Mouse (Mus musculus) kidney, embryonic 14.5 days (tissue): Measurements from ENCODE around the gene Clk1. TPM values are rescaled to one million over a fixed set of nuclear protein-coding genes. Genes with fewer than 3 reads are reported as not detected.

Experiments used
- ATAC-seq: fragments of 200-750 bp; cut with Nextera tagmentation; 2 replicates; pipeline ENCODE4 v1.8.0; 2017; ENCODE audit warnings: moderate number of reproducible peaks, mild to moderate bottlenecking, moderate TSS enrichment, moderate library complexity; ENCODE audit not compliant: low FRiP score, low TSS enrichment
- H3K27ac ChIP-seq: fragments of 300-500 bp; sonication (generic); 2 replicates; pipeline ENCODE4 v1.5.1; 2014; ENCODE audit warnings: low read depth, mild to moderate bottlenecking, low read length, moderate library complexity, mixed read lengths
- H3K27me3 ChIP-seq: fragments of 300-500 bp; sonication (generic); 2 replicates; pipeline ENCODE4 v1.6.1; 2014; ENCODE audit warnings: mild to moderate bottlenecking, low read length; ENCODE audit not compliant: control insufficient read depth, insufficient read depth
- H3K36me3 ChIP-seq: fragments of 300-500 bp; sonication (generic); 2 replicates; pipeline ENCODE4 v1.6.1; 2014; ENCODE audit warnings: low read length, mixed read lengths; ENCODE audit not compliant: control insufficient read depth, insufficient read depth
- H3K4me1 ChIP-seq: fragments of 300-500 bp; sonication (generic); 2 replicates; pipeline ENCODE4 v1.6.1; 2014; ENCODE audit warnings: low read length, mixed read lengths; ENCODE audit not compliant: control insufficient read depth, insufficient read depth
- H3K4me2 ChIP-seq: fragments of 300-500 bp; sonication (generic); replicated peaks from 2 replicates; pipeline ENCODE4 v1.6.1; 2014; ENCODE audit warnings: low read depth, mild to moderate bottlenecking, low read length
- H3K4me3 ChIP-seq: fragments of 300-500 bp; sonication (generic); 2 replicates; pipeline ENCODE4 v1.5.1; 2014; ENCODE audit warnings: mild to moderate bottlenecking, low read length
- H3K9ac ChIP-seq: fragments of 300-500 bp; sonication (generic); 2 replicates; pipeline ENCODE4 v1.6.1; 2014; ENCODE audit warnings: low read depth, mild to moderate bottlenecking, low read length, moderate library complexity
- H3K9me3 ChIP-seq: fragments of 300-500 bp; sonication (generic); 2 replicates; pipeline ENCODE4 v1.6.1; 2016; ENCODE audit warnings: low read length; ENCODE audit not compliant: control insufficient read depth
- WGBS: fragments of 180-500 bp; shearing (Covaris S2); extraction: QIAGEN DNeasy Blood & Tissue Kit; methylation state at CpG from one replicate; pipeline ENCODE4 v1.1.7; 2014; 5-methylcytosine and 5-hydroxymethylcytosine counted together
- polyA plus RNA-seq: library from polyadenylated mRNA; unstranded; fragments of >200 nt; fragmentation: Nextera tagmentation; extraction: Ambion mirVana; gene quantifications from 2 replicates; pipeline ENCODE4 v1.2.1, GENCODE M21; 2014

Clk1 gene
- polyA plus RNA-seq, 1 experiment from 2014 or later = 214 TPM

DNA sequence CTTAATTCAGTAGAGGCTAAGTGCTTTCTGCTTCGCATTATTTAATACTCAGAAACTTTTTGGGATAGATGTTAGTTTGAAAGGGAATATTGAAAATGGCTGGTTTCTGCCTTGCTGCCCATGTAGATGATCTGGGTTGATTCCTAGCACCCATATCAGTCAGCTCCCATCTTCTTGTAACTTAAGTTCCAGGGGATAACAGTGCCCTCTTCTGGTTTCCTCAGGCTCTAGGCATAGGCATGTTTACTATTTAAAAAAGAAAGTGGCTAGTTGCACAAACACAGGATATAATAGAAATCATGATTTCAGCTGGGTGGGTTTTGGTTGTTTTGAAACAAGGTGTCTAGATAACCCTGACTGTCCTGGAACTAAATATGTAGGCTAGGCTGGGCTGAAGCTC, 27.7 kb downstream of the Clk1 start:
- Histone ChIP-seq H3K27ac (no peak overlapping the region), H3K4me1 (peaks cover 7% of the 10 kb centered on the region), H3K9me3 (no peaks in the 10 kb centered on the region), H3K4me2 (no peak overlapping the region), H3K4me3 (no peak overlapping the region), H3K36me3 (peaks cover 65% of the 10 kb centered on the region), H3K9ac (no peak overlapping the region), H3K27me3 (no peaks in the 10 kb centered on the region)
- 97% methylated on average over 1 of the region's 1 CpGs for WGBS
- ATAC-seq = no peak

DNA sequence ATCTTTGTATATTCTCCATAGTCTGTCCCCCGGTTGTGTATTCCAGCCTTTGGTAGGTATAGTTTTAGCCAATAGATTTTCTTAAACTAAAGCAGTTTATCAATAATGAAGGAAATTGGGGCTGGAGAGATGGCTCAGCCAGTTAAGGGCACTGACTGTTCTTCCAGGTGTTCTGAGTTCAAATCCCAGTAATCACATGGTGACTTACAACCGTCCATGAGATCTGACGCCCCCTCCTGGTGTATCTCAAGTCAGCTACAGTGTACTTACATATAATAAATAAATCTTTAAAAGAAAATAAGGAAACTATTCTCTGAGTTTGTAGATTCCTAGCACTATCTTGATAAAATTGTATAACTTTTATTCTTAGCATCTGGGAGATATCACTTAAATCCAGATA, 28.5 kb downstream of the Clk1 start:
- WGBS = 95% methylated on average over 3 of the region's 3 CpGs
- H3K4me2 ChIP-seq = no peak overlapping the region
- no peaks in the 10 kb centered on the region for H3K27me3 ChIP-seq
- H3K9me3 ChIP-seq = no peaks in the 10 kb centered on the region
- no peak overlapping the region for H3K4me3 ChIP-seq
- H3K4me1 ChIP-seq = peaks cover 8% of the 10 kb centered on the region
- H3K9ac ChIP-seq = no peak overlapping the region
- no peak overlapping the region for H3K27ac ChIP-seq
- no peak for ATAC-seq
- peaks cover 57% of the 10 kb centered on the region for H3K36me3 ChIP-seq

DNA sequence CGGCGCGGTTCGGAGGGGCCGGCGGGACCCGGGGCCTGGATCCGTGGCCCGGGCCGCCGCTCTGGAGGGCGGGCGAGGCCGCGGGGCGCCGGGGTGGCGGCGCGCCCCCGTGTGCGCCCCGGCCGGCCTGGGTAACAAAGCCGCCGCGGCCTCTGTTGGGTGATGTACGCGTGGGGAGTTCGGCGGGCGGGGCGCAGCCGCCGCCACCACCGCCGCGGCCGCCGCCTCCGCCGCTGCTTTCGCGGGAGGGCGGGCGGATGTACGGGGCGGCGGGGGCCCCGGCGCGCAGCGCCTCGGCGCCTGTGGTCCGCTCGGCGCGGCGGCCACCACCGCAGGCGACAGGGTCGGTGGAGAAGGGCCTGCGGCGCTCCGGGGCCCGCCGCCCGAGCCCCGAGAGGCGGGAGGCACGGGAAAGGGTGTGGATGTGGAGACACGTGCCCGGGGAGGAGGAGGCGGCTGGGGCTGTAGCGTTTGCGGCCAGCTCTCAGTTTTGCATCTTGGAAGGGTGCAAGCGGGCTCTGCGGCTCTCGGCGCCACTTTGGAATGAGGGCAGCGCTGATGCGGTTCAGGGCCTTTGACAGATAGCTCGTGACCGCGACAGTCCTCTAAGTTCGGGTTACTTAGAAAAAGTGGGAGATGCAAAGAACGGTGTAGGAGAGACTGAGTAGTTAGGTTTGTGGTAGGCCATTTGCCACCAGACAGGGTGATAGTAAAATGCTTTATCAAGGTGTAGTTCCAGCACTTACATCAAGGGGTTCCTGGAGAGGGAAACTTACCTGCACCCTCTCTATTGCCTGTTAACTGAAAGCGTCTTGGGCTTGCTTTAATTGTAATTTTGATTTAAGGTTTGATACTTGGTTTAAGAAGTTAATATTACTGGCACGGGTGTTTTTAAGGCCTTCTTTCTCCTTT, 30.3 kb downstream of the Clk1 start:
- H3K9ac ChIP-seq = peak overlapping the region; percentile 95
- peaks cover 38% of the 10 kb centered on the region for H3K36me3 ChIP-seq
- peak; percentile 61 for ATAC-seq
- peak overlapping the region; percentile 99 for H3K27ac ChIP-seq
- peak overlapping the region; percentile 47 for H3K4me2 ChIP-seq
- 1% methylated on average over 54 of the region's 90 CpGs for WGBS
- H3K4me3 ChIP-seq = peak overlapping the region; percentile 96
- no peaks in the 10 kb centered on the region for H3K9me3 ChIP-seq
- no peaks in the 10 kb centered on the region for H3K27me3 ChIP-seq
- peaks cover 8% of the 10 kb centered on the region for H3K4me1 ChIP-seq

DNA sequence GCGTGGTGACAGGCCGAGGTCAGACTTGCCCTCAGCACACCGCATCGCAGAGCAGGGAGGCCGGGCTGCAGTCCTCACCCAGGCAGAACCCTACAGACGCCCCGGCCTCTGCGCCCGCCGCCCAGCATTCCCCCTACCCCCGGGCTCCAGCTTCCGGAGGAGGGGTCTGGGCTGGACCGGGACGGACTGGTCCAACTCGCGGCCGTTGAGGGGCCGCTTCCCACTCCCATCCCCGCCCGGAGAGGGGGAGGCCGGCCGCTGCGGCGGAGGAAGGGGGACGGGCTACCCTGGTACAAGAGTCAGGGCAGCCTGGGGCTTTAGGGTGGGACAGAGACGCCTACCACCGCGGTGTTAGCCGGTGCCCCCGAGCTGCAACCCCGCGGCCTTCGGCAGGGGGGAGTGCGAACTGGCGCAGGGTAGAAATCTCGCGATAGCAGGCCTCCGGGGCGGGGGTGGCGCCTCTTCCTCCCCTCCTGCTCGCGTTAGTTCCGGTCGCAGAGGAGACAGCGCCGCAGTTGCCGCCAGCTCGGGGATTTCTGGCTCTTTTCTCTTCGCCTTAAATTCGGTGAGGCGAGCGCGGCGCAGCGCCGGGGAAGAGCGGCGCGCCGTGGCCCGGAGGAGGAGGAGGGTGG, 31.1 kb downstream of the Clk1 start, which contains the start of gene Bzw1:
Gene Bzw1, plus strand, starts transcription at position 247 of the 632 bp plus-strand sequence.
- Histone ChIP-seq H3K27ac (peak within 1 kb of the TSS; percentile 99), H3K9me3 (no peaks in the 10 kb centered on the region), H3K4me3 (peak within 1 kb of the TSS; percentile 96), H3K9ac (peak within 1 kb of the TSS; percentile 95), H3K4me2 (peak within 1 kb of the TSS; percentile 64), H3K27me3 (no peaks in the 10 kb centered on the region), H3K36me3 (peaks cover 31% of the 10 kb centered on the region), H3K4me1 (peaks cover 8% of the 10 kb centered on the region)
- under 1% methylated on average over 45 of the region's 61 CpGs for WGBS
- ATAC-seq = peak; percentile 97

DNA sequence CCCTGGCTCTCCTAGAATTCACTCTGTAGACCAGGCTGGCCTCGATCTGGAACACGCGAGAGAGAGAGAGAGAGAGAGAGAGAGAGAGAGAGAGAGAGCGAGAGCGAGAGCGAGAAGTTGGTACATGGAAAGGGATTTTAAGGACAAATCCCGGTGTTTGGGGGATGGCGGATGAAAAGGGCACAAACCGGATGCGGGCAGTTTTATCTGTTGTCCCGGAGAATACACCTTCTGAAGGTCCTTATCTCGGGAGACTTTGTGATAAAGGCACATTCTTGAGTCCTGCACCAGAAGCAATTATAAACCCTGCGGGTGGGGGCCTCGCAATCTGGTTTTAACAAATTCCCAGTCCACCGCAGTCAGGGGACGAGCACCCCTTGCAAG, 31.6 kb downstream of the Clk1 start:
- peak overlapping the region; percentile 99 for H3K27ac ChIP-seq
- H3K27me3 ChIP-seq = no peaks in the 10 kb centered on the region
- no peak for ATAC-seq
- H3K4me3 ChIP-seq = peak overlapping the region; percentile 96
- peaks cover 26% of the 10 kb centered on the region for H3K36me3 ChIP-seq
- no peaks in the 10 kb centered on the region for H3K9me3 ChIP-seq
- WGBS = 0% methylated on average over 16 of the region's 16 CpGs
- peak overlapping the region; percentile 95 for H3K9ac ChIP-seq
- peak overlapping the region; percentile 64 for H3K4me2 ChIP-seq
- peaks cover 8% of the 10 kb centered on the region for H3K4me1 ChIP-seq

DNA sequence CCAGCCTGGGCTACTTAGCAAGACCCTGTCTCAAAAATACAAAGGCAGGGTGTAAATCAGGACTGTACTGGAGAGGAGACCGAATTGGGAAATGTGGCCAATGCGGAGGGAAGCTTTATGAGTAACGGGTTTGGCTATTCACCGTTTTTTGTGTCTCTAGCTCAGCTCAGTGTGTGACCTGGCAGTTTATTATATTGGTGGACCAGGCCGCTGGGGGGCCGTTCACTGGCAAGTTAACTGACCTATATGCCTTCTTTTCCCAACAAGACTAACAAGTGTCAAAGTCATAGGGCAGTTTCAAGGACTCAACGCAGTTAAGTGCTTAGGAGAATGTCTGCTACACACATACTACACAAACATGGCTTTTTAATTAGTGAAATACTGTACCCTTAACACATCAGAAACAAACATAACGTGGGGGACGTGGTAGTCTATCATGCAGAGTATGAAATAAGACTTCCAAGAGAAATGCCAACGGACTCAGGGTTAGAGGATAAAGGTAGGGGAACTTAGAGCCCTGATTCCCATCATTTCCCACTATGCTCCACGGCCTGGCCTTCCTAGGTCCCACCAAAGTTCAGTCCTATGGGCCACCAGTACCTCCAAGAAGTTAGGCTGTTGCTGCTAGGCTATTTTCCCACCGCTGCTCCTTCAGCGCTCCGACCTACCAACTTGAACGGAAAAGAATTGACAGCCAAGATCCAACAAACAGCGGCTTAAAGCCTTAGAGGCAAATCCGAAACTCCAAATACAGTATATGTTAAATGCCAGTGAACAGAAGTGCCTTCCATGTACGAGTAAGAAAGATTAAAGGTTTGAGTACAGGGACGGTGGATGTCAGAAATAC, 32.2 kb downstream of the Clk1 start:
- Histone ChIP-seq H3K36me3 (peaks cover 20% of the 10 kb centered on the region), H3K4me3 (peak overlapping the region; percentile 96), H3K4me2 (peak overlapping the region; percentile 64), H3K27me3 (no peaks in the 10 kb centered on the region), H3K27ac (peak overlapping the region; percentile 99), H3K9me3 (no peaks in the 10 kb centered on the region), H3K9ac (peak overlapping the region; percentile 95), H3K4me1 (peaks cover 8% of the 10 kb centered on the region)
- ATAC-seq = no peak
- 40% methylated on average over 19 of the region's 19 CpGs for WGBS

DNA sequence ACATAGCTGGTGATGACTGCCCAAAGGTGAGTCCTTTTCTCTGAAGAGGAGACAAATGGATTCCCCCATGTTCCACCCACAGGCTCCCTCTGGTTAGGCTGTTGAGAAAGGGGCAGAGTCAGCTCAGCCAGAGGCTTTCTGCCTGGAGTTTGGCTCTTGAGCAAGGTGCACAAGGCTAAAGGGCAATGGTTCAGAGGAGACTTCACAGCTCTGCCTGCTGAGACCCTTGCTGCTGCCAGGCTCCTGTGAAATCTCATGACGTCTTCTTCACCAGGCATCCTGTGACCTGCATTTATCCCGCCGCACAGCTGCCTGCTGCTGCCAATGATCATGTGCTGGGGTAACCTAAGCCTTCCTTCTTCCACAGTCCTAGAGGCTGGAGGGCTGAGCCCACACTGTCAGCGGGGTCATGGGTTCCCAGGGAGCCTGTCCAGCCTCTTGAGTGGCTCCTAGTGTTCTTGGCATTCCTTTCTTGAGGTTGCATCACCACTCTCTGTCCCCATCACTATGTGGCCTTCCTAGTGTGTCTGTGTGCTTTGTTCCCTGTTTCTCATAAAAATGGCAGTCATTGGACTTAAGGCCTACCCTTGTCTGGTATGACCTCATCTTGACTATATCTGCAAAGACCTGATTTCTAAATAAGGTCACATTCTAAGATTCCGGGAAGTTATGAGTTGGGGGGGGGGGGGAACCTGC, 41.1 kb downstream of the Clk1 start:
- Histone ChIP-seq H3K36me3 (no peaks in the 10 kb centered on the region), H3K4me1 (no peaks in the 10 kb centered on the region), H3K27me3 (no peaks in the 10 kb centered on the region), H3K4me3 (no peak overlapping the region), H3K9me3 (no peaks in the 10 kb centered on the region), H3K4me2 (no peak overlapping the region), H3K9ac (no peak overlapping the region), H3K27ac (no peak overlapping the region)
- 0 out of 2 replicates have a peak, but pooled peaks have one; percentile 24 for ATAC-seq
- 82% methylated on average over 5 of the region's 5 CpGs for WGBS

DNA sequence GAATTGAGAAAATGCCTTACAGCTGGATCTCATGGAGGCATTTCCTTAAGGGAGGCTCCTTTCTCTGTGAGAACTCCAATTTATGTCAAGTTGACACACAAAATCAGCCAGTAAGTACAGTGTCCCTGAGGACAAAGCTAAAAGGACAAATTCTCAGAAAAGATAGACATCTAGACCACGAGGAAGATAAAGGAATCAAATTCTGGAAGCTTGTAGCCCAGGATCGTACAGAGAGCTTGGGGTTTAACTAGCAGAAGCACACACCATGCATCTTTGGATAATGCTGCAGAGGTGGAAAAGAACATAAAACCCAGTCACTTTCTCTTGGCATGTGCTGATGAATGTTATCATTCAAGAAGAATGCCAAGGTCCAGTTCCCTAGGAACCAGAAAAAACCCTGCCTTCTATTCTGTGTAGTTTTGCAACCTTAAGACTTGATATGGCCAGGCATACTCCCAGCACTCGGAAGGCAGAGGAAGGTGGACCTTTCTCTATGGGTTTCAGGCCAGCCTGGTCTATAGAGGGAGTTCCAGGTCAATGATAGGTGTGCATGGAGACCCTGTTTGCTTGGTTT, 48.2 kb downstream of the Clk1 start:
- H3K9me3 ChIP-seq = no peaks in the 10 kb centered on the region
- no peak for ATAC-seq
- no peak overlapping the region for H3K4me3 ChIP-seq
- no peak overlapping the region for H3K4me2 ChIP-seq
- H3K27me3 ChIP-seq = no peaks in the 10 kb centered on the region
- no peaks in the 10 kb centered on the region for H3K4me1 ChIP-seq
- H3K36me3 ChIP-seq = no peaks in the 10 kb centered on the region
- WGBS = 78% methylated on average over 3 of the region's 3 CpGs
- no peak overlapping the region for H3K27ac ChIP-seq
- H3K9ac ChIP-seq = no peak overlapping the region
